Mouse (Mus musculus): ENCODE data around the gene Leng9.

- TF ChIP-seq CTCF (IDR thresholded peaks at IDR 0.05; ENCODE audit: extremely low read depth, insufficient read length, insufficient replicate concordance, low read depth, low read length) (no peak), POLR2A (IDR thresholded peaks at IDR 0.05; ENCODE audit: low read depth, low read length) (no peak)
These were observed 25.3 kb downstream of the Leng9 start for GRCm38 (mm10) chr7:4124856-4125255.
